8 mouse cellular contexts compared by ENCODE assay signal in genomic region chr14:51087762-51088161, GRCm38 (mm10). TPM values are rescaled to one million over a fixed set of nuclear protein-coding genes. Genes with fewer than 3 reads are reported as not detected.
DNase-seq lines count a peak whose midpoint lies in the region; ATAC-seq and TF ChIP-seq lines count a peak whose summit lies in the region.

No protein-coding gene starts in this region.

- peaks cover 2% of the 10 kb centered on the region; the same call in 1 of the 2 replicates for H3K4me1 ChIP-seq in heart, embryonic 11.5 days (ENCODE audit: control insufficient read depth, insufficient read depth, low read length)
- H3K4me1 ChIP-seq in ES-Bruce4 (ENCODE audit: control insufficient read depth, insufficient read depth, low read length) = peaks cover 1% of the 10 kb centered on the region
- no peaks in the 10 kb centered on the region for H3K4me1 ChIP-seq in forebrain, embryonic 14.5 days (ENCODE audit: control insufficient read depth, insufficient read depth, low read length)
- H3K4me1 ChIP-seq in liver, embryonic 16.5 days (ENCODE audit: control insufficient read depth, low read depth, low read length) = peaks cover 57% of the 10 kb centered on the region

- no peak overlapping the region for H3K27ac ChIP-seq in heart, embryonic 11.5 days (ENCODE audit: low read depth, low read length)
- peak overlapping the region; percentile 65; the same call in 1 of the 2 replicates for H3K27ac ChIP-seq in ES-Bruce4 (ENCODE audit: insufficient read depth, low read length)
- H3K27ac ChIP-seq in forebrain, embryonic 14.5 days (ENCODE audit: low read depth, low read length) = no peak overlapping the region
- H3K27ac ChIP-seq in liver, embryonic 16.5 days (ENCODE audit: low read length) = no peak overlapping the region

- no peaks in the 10 kb centered on the region for H3K9me3 ChIP-seq in heart, embryonic 11.5 days (replicated peaks; ENCODE audit: control insufficient read depth, low read length)
- H3K9me3 ChIP-seq in ES-Bruce4 (replicated peaks; ENCODE audit: control insufficient read depth, insufficient read depth, low read length, poor library complexity, severe bottlenecking) = no peaks in the 10 kb centered on the region
- H3K9me3 ChIP-seq in forebrain, embryonic 14.5 days (replicated peaks; ENCODE audit: control insufficient read depth, low read length) = no peaks in the 10 kb centered on the region
- H3K9me3 ChIP-seq in liver, embryonic 16.5 days (replicated peaks; ENCODE audit: control insufficient read depth, low read length) = no peaks in the 10 kb centered on the region

- 14% methylated on average over 9 of the region's 9 CpGs for WGBS in heart, embryonic 11.5 days (ENCODE audit: insufficient replicate concordance)
- 8% methylated on average over 9 of the region's 9 CpGs for WGBS in forebrain, embryonic 14.5 days
- 16% methylated on average over 9 of the region's 9 CpGs for WGBS in liver, embryonic 16.5 days (ENCODE audit: insufficient replicate concordance)

- no peak for TF ChIP-seq CTCF in ES-Bruce4 (IDR thresholded peaks at IDR 0.05; ENCODE audit: low read depth, low read length)

- no peak for ATAC-seq in heart, embryonic 11.5 days (replicated peaks; ENCODE audit: insufficient number of reproducible peaks, low FRiP score, low TSS enrichment)
- ATAC-seq in forebrain, embryonic 14.5 days = no peak
- ATAC-seq in liver, embryonic 16.5 days (ENCODE audit: low read depth) = no peak

- DNase-seq in heart, postnatal 4 days = no peak
- DNase-seq in forebrain, embryonic 14.5 days (ENCODE audit: low spot score) = peak; percentile 35
- DNase-seq in spleen, adult 18-20 months = no peak
- no peak for DNase-seq in ovary, postnatal 10 days (ENCODE audit: low spot score)
- DNase-seq in thymus, postnatal 14 days = no peak

- H3K9ac ChIP-seq in heart, embryonic 11.5 days (ENCODE audit: low read depth, low read length) = peak overlapping the region; percentile 69
- peak overlapping the region; percentile 65 for H3K9ac ChIP-seq in ES-Bruce4 (ENCODE audit: low read depth, poor library complexity, severe bottlenecking)
- peak overlapping the region; percentile 49; the same call in 1 of the 2 replicates for H3K9ac ChIP-seq in forebrain, embryonic 14.5 days (ENCODE audit: low read length)
- H3K9ac ChIP-seq in liver, embryonic 16.5 days (ENCODE audit: low read depth, low read length) = peak overlapping the region; percentile 56; the same call in 1 of the 2 replicates

- no peak for TF ChIP-seq POLR2A in ES-Bruce4 (IDR thresholded peaks at IDR 0.05; ENCODE audit: insufficient read depth, low read length)

- no peak for TF ChIP-seq EP300 in ES-Bruce4 (IDR thresholded peaks at IDR 0.05; ENCODE audit: insufficient read depth, low read depth, low read length)

- H3K36me3 ChIP-seq in heart, embryonic 11.5 days (ENCODE audit: control insufficient read depth, insufficient read depth, low read length) = no peaks in the 10 kb centered on the region
- no peaks in the 10 kb centered on the region for H3K36me3 ChIP-seq in ES-Bruce4 (ENCODE audit: control insufficient read depth, insufficient read depth, low read length, poor library complexity, severe bottlenecking)
- H3K36me3 ChIP-seq in forebrain, embryonic 14.5 days (ENCODE audit: control insufficient read depth, insufficient read depth, low read length) = no peaks in the 10 kb centered on the region
- no peaks in the 10 kb centered on the region for H3K36me3 ChIP-seq in liver, embryonic 16.5 days (ENCODE audit: control insufficient read depth, insufficient read depth)

- peak overlapping the region; percentile 80 for H3K4me2 ChIP-seq in heart, embryonic 11.5 days
- H3K4me2 ChIP-seq in forebrain, embryonic 14.5 days (ENCODE audit: low read length) = peak overlapping the region; percentile 63
- H3K4me2 ChIP-seq in liver, embryonic 16.5 days (ENCODE audit: low read depth, low read length) = peak overlapping the region; percentile 92

- peak overlapping the region; percentile 64 for H3K4me3 ChIP-seq in heart, embryonic 11.5 days (ENCODE audit: low read depth, low read length)
- H3K4me3 ChIP-seq in ES-Bruce4 (ENCODE audit: low read depth, low read length) = no peak overlapping the region
- peak overlapping the region; percentile 57 for H3K4me3 ChIP-seq in forebrain, embryonic 14.5 days (ENCODE audit: low read depth, low read length)
- peak overlapping the region; percentile 77 for H3K4me3 ChIP-seq in liver, embryonic 16.5 days (ENCODE audit: low read depth, low read length)

- no peaks in the 10 kb centered on the region for H3K27me3 ChIP-seq in heart, embryonic 11.5 days (ENCODE audit: control insufficient read depth, insufficient read depth, low read length)
- H3K27me3 ChIP-seq in ES-Bruce4 (ENCODE audit: control insufficient read depth, insufficient read depth, low read length, poor library complexity, severe bottlenecking) = no peaks in the 10 kb centered on the region
- peaks cover 3% of the 10 kb centered on the region; the same call in 1 of the 2 replicates for H3K27me3 ChIP-seq in forebrain, embryonic 14.5 days (replicated peaks; ENCODE audit: control insufficient read depth, insufficient read depth, low read length)
- peaks cover 11% of the 10 kb centered on the region for H3K27me3 ChIP-seq in liver, embryonic 16.5 days (ENCODE audit: control insufficient read depth, insufficient read depth, low read depth, low read length)

RNA-seq across cellular contexts. Expression of gene Rnase4, which starts 3.1 kb away (rescaled TPM):
- 11.5 and 12.6 TPM in 2 replicates for polyA plus RNA-seq in heart, embryonic 11.5 days (2014; fragmentation: Nextera tagmentation; extraction: Ambion mirVana)
- 10 to 100 TPM; 30.4 to 31.7 TPM for total RNA-seq in heart, postnatal 4 days (2021)
- 7.0 and 7.2 TPM in 2 replicates for polyA plus RNA-seq in ES-Bruce4 (2011; ENCODE audit: insufficient read depth, insufficient read length, low read depth, missing spikeins)
- polyA plus RNA-seq in forebrain, embryonic 14.5 days (2014; fragmentation: Nextera tagmentation; extraction: Ambion mirVana) = 11.5 and 14.2 TPM in 2 replicates
- 19.7 and 23.1 TPM in 2 replicates for polyA plus RNA-seq in liver, embryonic 16.5 days (2015; fragmentation: Nextera tagmentation; extraction: Ambion mirVana)

RNA-seq across cellular contexts. Expression of gene Ang, which starts 3.2 kb away (rescaled TPM):
- polyA plus RNA-seq in heart, embryonic 11.5 days (2014; fragmentation: Nextera tagmentation; extraction: Ambion mirVana) = 2.1 and 2.8 TPM in 2 replicates
- total RNA-seq in heart, postnatal 4 days (2021) = 1 to 10 TPM; 2.2 to 3.3 TPM
- 3.2 and 3.6 TPM in 2 replicates for polyA plus RNA-seq in ES-Bruce4 (2011; ENCODE audit: insufficient read depth, insufficient read length, low read depth, missing spikeins)
- 2.2 and 2.8 TPM in 2 replicates for polyA plus RNA-seq in forebrain, embryonic 14.5 days (2014; fragmentation: Nextera tagmentation; extraction: Ambion mirVana)
- 6.7 and 8.4 TPM in 2 replicates for polyA plus RNA-seq in liver, embryonic 16.5 days (2015; fragmentation: Nextera tagmentation; extraction: Ambion mirVana)

RNA-seq across cellular contexts. Expression of gene Olfr750, which starts 13.5 kb away (rescaled TPM):
- not detected in 2 replicates for polyA plus RNA-seq in heart, embryonic 11.5 days (2014; fragmentation: Nextera tagmentation; extraction: Ambion mirVana)
- not detected for total RNA-seq in heart, postnatal 4 days (2021)
- polyA plus RNA-seq in ES-Bruce4 (2011; ENCODE audit: insufficient read depth, insufficient read length, low read depth, missing spikeins) = not detected in 2 replicates
- polyA plus RNA-seq in forebrain, embryonic 14.5 days (2014; fragmentation: Nextera tagmentation; extraction: Ambion mirVana) = not detected in 2 replicates
- polyA plus RNA-seq in liver, embryonic 16.5 days (2015; fragmentation: Nextera tagmentation; extraction: Ambion mirVana) = not detected in 2 replicates

RNA-seq across cellular contexts. Expression of gene Eddm3b, which starts 26.5 kb away (rescaled TPM):
- not detected in 2 replicates for polyA plus RNA-seq in heart, embryonic 11.5 days (2014; fragmentation: Nextera tagmentation; extraction: Ambion mirVana)
- total RNA-seq in heart, postnatal 4 days (2021) = not detected
- not detected in 2 replicates for polyA plus RNA-seq in ES-Bruce4 (2011; ENCODE audit: insufficient read depth, insufficient read length, low read depth, missing spikeins)
- not detected in 2 replicates for polyA plus RNA-seq in forebrain, embryonic 14.5 days (2014; fragmentation: Nextera tagmentation; extraction: Ambion mirVana)
- polyA plus RNA-seq in liver, embryonic 16.5 days (2015; fragmentation: Nextera tagmentation; extraction: Ambion mirVana) = not detected in 2 replicates

RNA-seq across cellular contexts. Expression of gene Rnase12, which starts 30.3 kb away (rescaled TPM):
- 0.46 TPM in 1 of 2 replicates, not detected in the other for polyA plus RNA-seq in heart, embryonic 11.5 days (2014; fragmentation: Nextera tagmentation; extraction: Ambion mirVana)
- total RNA-seq in heart, postnatal 4 days (2021) = not detected
- not detected in 2 replicates for polyA plus RNA-seq in ES-Bruce4 (2011; ENCODE audit: insufficient read depth, insufficient read length, low read depth, missing spikeins)
- polyA plus RNA-seq in forebrain, embryonic 14.5 days (2014; fragmentation: Nextera tagmentation; extraction: Ambion mirVana) = not detected in 2 replicates
- 1.7 and 2.0 TPM in 2 replicates for polyA plus RNA-seq in liver, embryonic 16.5 days (2015; fragmentation: Nextera tagmentation; extraction: Ambion mirVana)
